Mouse (Mus musculus) liver, postnatal 0 days (tissue): ENCODE measurements around the gene Daam2.

Source experiments
- CTCF ChIP-seq: sonication (generic); IDR thresholded peaks from 2 replicates; pipeline ENCODE4 v1.5.1; 2016; ENCODE audit warnings: antibody characterized with exemption, low read depth
- EP300 ChIP-seq: IDR thresholded peaks from 2 replicates; pipeline ENCODE4 v1.6.1; 2016; ENCODE audit warnings: antibody characterized with exemption, low read depth, mild to moderate bottlenecking

DNA sequence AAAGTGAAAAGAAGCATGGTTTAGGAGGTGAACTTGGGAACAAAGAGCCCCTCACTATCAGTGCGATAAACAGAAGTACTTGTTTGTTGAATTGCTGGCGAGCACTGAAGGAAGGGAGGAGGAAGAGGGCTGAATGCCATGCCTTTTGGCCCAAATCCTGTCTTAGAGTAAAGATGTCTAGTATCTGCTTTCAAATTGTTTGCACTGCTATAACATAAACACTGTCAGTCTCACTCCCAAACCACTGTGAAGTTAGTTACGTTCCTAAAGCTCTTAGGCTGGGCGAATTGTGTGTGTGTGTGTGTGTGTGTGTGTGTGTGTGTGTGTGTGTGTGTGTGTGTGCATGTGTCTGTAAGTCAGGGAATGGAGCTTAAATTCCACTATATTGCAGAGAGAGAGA, 28.6 kb downstream of the Daam2 start:
- TF ChIP-seq EP300, result no peak
- TF ChIP-seq CTCF, result no peak
